Mouse (Mus musculus): ENCODE results near the gene Rsl1d1. TPM values are rescaled to one million over a fixed set of nuclear protein-coding genes. Genes with fewer than 3 reads are reported as not detected.

Gene Rsl1d1
- 10 to 100 TPM; 51.9 to 57.7 TPM for total RNA-seq (2021)

- peak; percentile 89 for DNase-seq
Measured at GRCm38 (mm10) chr16:11202571-11203554, at the start of gene Rsl1d1. Gene Rsl1d1 (minus strand): TSS chr16:11203331.

GRCm38 (mm10) chr16:11247791-11248190 lies 44.7 kb upstream of the Rsl1d1 start:
- DNase-seq, result no peak

- no peak for DNase-seq
Measured at GRCm38 (mm10) chr16:11245767-11246166, 42.6 kb upstream of the Rsl1d1 start.

GRCm38 (mm10) chr16:11242401-11242800 lies 39.3 kb upstream of the Rsl1d1 start:
- no peak for DNase-seq

GRCm38 (mm10) chr16:11217801-11218200 lies 14.7 kb upstream of the Rsl1d1 start:
- no peak for DNase-seq

GRCm38 (mm10) chr16:11203600-11204390 lies 664 bp upstream of the Rsl1d1 start:
- no peak for DNase-seq

GRCm38 (mm10) chr16:11201740-11202394 lies 1.3 kb downstream of the Rsl1d1 start:
- no peak for DNase-seq

GRCm38 (mm10) chr16:11200247-11200646 lies 2.9 kb downstream of the Rsl1d1 start:
- no peak for DNase-seq

GRCm38 (mm10) chr16:11198467-11198866 lies 4.7 kb downstream of the Rsl1d1 start:
- no peak for DNase-seq

- no peak for DNase-seq
Measured at GRCm38 (mm10) chr16:11197052-11197451, 6.1 kb downstream of the Rsl1d1 start.

- DNase-seq, result no peak
Measured at GRCm38 (mm10) chr16:11193231-11193630, 9.9 kb downstream of the Rsl1d1 start.

- no peak for DNase-seq
Measured at GRCm38 (mm10) chr16:11190150-11190549, 13.0 kb downstream of the Rsl1d1 start.

- DNase-seq, result no peak
Measured at GRCm38 (mm10) chr16:11177404-11177803, 25.7 kb downstream of the Rsl1d1 start.

GRCm38 (mm10) chr16:11176884-11177244 lies 26.3 kb downstream of the Rsl1d1 start:
- no peak for DNase-seq

GRCm38 (mm10) chr16:11176208-11176883 lies 26.8 kb downstream of the Rsl1d1 start, which contains the start of gene Zc3h7a:
Gene Zc3h7a (minus strand): TSS chr16:11176393.
- peak; percentile 91 for DNase-seq

- peak in 1 of 2 experiments; percentile 58 for DNase-seq
Measured at GRCm38 (mm10) chr16:11175489-11176207, 27.5 kb downstream of the Rsl1d1 start.

- DNase-seq, result no peak
Measured at GRCm38 (mm10) chr16:11175100-11175488, 28.0 kb downstream of the Rsl1d1 start.

- peak; percentile 14 to 29 for DNase-seq
Measured at GRCm38 (mm10) chr16:11174671-11175081, 28.5 kb downstream of the Rsl1d1 start.

- DNase-seq, result no peak
Measured at GRCm38 (mm10) chr16:11171679-11172078, 31.5 kb downstream of the Rsl1d1 start.

GRCm38 (mm10) chr16:11166431-11166830 lies 36.7 kb downstream of the Rsl1d1 start:
- DNase-seq, result peak in 1 of 2 experiments; percentile 19

- no peak for DNase-seq
Measured at GRCm38 (mm10) chr16:11164695-11165255, 38.4 kb downstream of the Rsl1d1 start.
